Mouse (Mus musculus) heart, adult 2 months (tissue): Measurements from ENCODE around the gene Galnt7. TPM values are rescaled to one million over a fixed set of nuclear protein-coding genes. Genes with fewer than 3 reads are reported as not detected.

ENCODE experiments used
- DNase-seq, 2 experiments: peaks; one replicate each; pipeline ENCODE4 v3.0.0; 2021
- H3K27ac ChIP-seq: fragments of 200-600 bp; 2 replicates; pipeline ENCODE4 v1.8.1; 2022
- H3K27me3 ChIP-seq: fragments of 200-500 bp; 2 replicates; pipeline ENCODE4 v1.6.1; 2012; ENCODE audit warnings: mild to moderate bottlenecking, low read length, inconsistent platforms, mixed read lengths; ENCODE audit not compliant: control insufficient read depth, insufficient read depth
- H3K36me3 ChIP-seq: fragments of 200-500 bp; 2 replicates; pipeline ENCODE4 v1.6.1; 2012; ENCODE audit warnings: low read length, inconsistent platforms; ENCODE audit not compliant: control insufficient read depth, insufficient read depth
- H3K4me1 ChIP-seq: fragments of 200-500 bp; 2 replicates; pipeline ENCODE4 v1.6.1; 2011; ENCODE audit warnings: low read length; ENCODE audit not compliant: control insufficient read depth, insufficient read depth
- H3K4me3 ChIP-seq: fragments of 200-600 bp; 2 replicates; pipeline ENCODE4 v1.8.1; 2022
- H3K79me2 ChIP-seq: fragments of 200-500 bp; replicated peaks from 2 replicates; pipeline ENCODE4 v1.6.1; 2012; ENCODE audit warnings: mild to moderate bottlenecking, inconsistent platforms, low read length, moderate library complexity, mixed read lengths; ENCODE audit not compliant: control insufficient read depth, insufficient read depth
- H3K9ac ChIP-seq: fragments of 200-500 bp; 2 replicates; pipeline ENCODE4 v1.6.1; 2012; ENCODE audit warnings: low read depth, mild to moderate bottlenecking, control low read depth, inconsistent platforms, low read length, mixed read lengths
- CTCF ChIP-seq: fragments of 200-600 bp; IDR thresholded peaks from 2 replicates; pipeline ENCODE4 v1.8.1; 2022; ENCODE audit warnings: antibody characterized with exemption, mild to moderate bottlenecking, moderate library complexity
- EP300 ChIP-seq: fragments of 200-500 bp; IDR thresholded peaks from 2 replicates; pipeline ENCODE4 v1.6.1; 2011; ENCODE audit warnings: low read depth, low read length, control low read depth; ENCODE audit not compliant: insufficient read depth
- POLR2A ChIP-seq: fragments of 200-500 bp; IDR thresholded peaks from 2 replicates; pipeline ENCODE4 v1.6.1; 2011; ENCODE audit warnings: mild to moderate bottlenecking, low read depth, low read length, control low read depth; ENCODE audit not compliant: insufficient read depth
- WGBS: fragments of 180-500 bp; shearing (Covaris S2); methylation state at CpG from one replicate; pipeline ENCODE4 v1.1.7; 2018; 5-methylcytosine and 5-hydroxymethylcytosine counted together
- intact Hi-C: fragments of 180-260 bp; cut with DNase I; formaldehyde crosslinking; loops from one replicate; pipeline ENCODE4 v1.15.1; 2025
- long read RNA-seq: library from polyadenylated mRNA; stranded (forward); transcript quantifications from one replicate; pipeline ENCODE4 v2.0.0, GENCODE M21; 2021
- polyA plus RNA-seq: library from polyadenylated mRNA; depleted of rRNA; stranded (reverse); fragments of >200 nt; gene quantifications from 2 replicates; pipeline ENCODE4 v1.2.3, GENCODE M21; 2012; rRNA removed
- total RNA-seq, 2 experiments: library from RNA; stranded (reverse); gene quantifications; 2 replicates each; pipeline ENCODE4 v1.2.3; 2021

The Galnt7 gene
- total RNA-seq (1 to 10 TPM; 4.5 to 4.8 TPM), polyA plus RNA-seq (1.7 and 4.3 TPM in 2 replicates)
- long read RNA-seq = 0 reads

- Histone ChIP-seq H3K9ac (peak within 1 kb of the TSS; percentile 97), H3K27ac (peak within 1 kb of the TSS; percentile 89), H3K36me3 (no peaks in the 10 kb centered on the region), H3K4me1 (no peaks in the 10 kb centered on the region; the same call in 1 of the 2 replicates), H3K27me3 (no peaks in the 10 kb centered on the region), H3K79me2 (peaks cover 4% of the 10 kb centered on the region), H3K4me3 (peak within 1 kb of the TSS; percentile 90)
- WGBS = under 1% methylated on average over 63 of the region's 74 CpGs
- intact Hi-C loops = loop anchor here (2.0 to 5.0 kb wide), 4 partner anchors 40 to 225 kb away; no protein-coding TSS in a partner anchor
- TF ChIP-seq POLR2A (0 out of 2 replicates have a peak, but pooled peaks have one; percentile 40), EP300 (no peak)
- DNase-seq = peak; percentile 85 to 88
Observed at GRCm38 (mm10) chr8:57652456-57653055, at the start of gene Galnt7. Gene Galnt7, minus strand, starts transcription at chr8:57653032.

- no peak overlapping the region for H3K4me3 ChIP-seq
- no peaks in the 10 kb centered on the region for H3K36me3 ChIP-seq
- no peak overlapping the region for H3K9ac ChIP-seq
- H3K27ac ChIP-seq = no peak overlapping the region
- intact Hi-C loops = no loop called here
- 83% methylated on average over 7 of the region's 7 CpGs for WGBS
- no peaks in the 10 kb centered on the region for H3K27me3 ChIP-seq
- no peak for DNase-seq
- TF ChIP-seq CTCF (no peak), EP300 (no peak), POLR2A (no peak)
- H3K4me1 ChIP-seq = no peaks in the 10 kb centered on the region
- H3K79me2 ChIP-seq = no peaks in the 10 kb centered on the region
Observed at GRCm38 (mm10) chr8:57688633-57689032, 35.8 kb upstream of the Galnt7 start.

- Histone ChIP-seq H3K27me3 (no peaks in the 10 kb centered on the region), H3K4me3 (no peak overlapping the region), H3K36me3 (no peaks in the 10 kb centered on the region), H3K9ac (no peak overlapping the region), H3K4me1 (no peaks in the 10 kb centered on the region), H3K79me2 (no peaks in the 10 kb centered on the region), H3K27ac (no peak overlapping the region)
- no peak for DNase-seq
- intact Hi-C loops = no loop called here
- TF ChIP-seq POLR2A = no peak
- no peak for TF ChIP-seq EP300
- no peak for TF ChIP-seq CTCF
- WGBS = 87% methylated on average over 3 of the region's 3 CpGs
Observed at GRCm38 (mm10) chr8:57685803-57686202, 33.0 kb upstream of the Galnt7 start.

GRCm38 (mm10) chr8:57680044-57680443 is 27.2 kb upstream of the Galnt7 start:
- Histone ChIP-seq H3K4me3 (no peak overlapping the region), H3K4me1 (no peaks in the 10 kb centered on the region; the same call in 1 of the 2 replicates), H3K27ac (no peak overlapping the region), H3K79me2 (no peaks in the 10 kb centered on the region), H3K36me3 (no peaks in the 10 kb centered on the region), H3K9ac (no peak overlapping the region), H3K27me3 (no peaks in the 10 kb centered on the region)
- DNase-seq = no peak
- intact Hi-C loops = no loop called here
- TF ChIP-seq EP300 (no peak), POLR2A (no peak), CTCF (no peak)
- WGBS = 61% methylated on average over 5 of the region's 5 CpGs

GRCm38 (mm10) chr8:57664121-57664520 is 11.3 kb upstream of the Galnt7 start:
- H3K4me1 ChIP-seq = no peaks in the 10 kb centered on the region
- no peaks in the 10 kb centered on the region for H3K27me3 ChIP-seq
- no peak overlapping the region for H3K4me3 ChIP-seq
- H3K9ac ChIP-seq = no peak overlapping the region
- H3K79me2 ChIP-seq = no peaks in the 10 kb centered on the region
- no peaks in the 10 kb centered on the region for H3K36me3 ChIP-seq
- intact Hi-C loops = no loop called here
- WGBS = 86% methylated on average over 2 of the region's 2 CpGs
- no peak overlapping the region for H3K27ac ChIP-seq
- DNase-seq = no peak
- TF ChIP-seq POLR2A = no peak
- no peak for TF ChIP-seq CTCF
- TF ChIP-seq EP300 = no peak

GRCm38 (mm10) chr8:57660019-57660418 is 7.2 kb upstream of the Galnt7 start:
- H3K27ac ChIP-seq = no peak overlapping the region
- intact Hi-C loops = no loop called here
- no peaks in the 10 kb centered on the region for H3K36me3 ChIP-seq
- no peak overlapping the region for H3K9ac ChIP-seq
- no peak for TF ChIP-seq POLR2A
- TF ChIP-seq CTCF = no peak
- TF ChIP-seq EP300 = no peak
- H3K4me1 ChIP-seq = no peaks in the 10 kb centered on the region
- WGBS = 84% methylated on average over 2 of the region's 2 CpGs
- DNase-seq = no peak
- no peaks in the 10 kb centered on the region for H3K79me2 ChIP-seq
- no peak overlapping the region for H3K4me3 ChIP-seq
- no peaks in the 10 kb centered on the region for H3K27me3 ChIP-seq
